Mouse (Mus musculus) forebrain, embryonic 11.5 days (tissue): ENCODE measurements at regions not wholly inside any gene's neighbourhood (a gene's known extent, or its start where the extent isn't known, plus 50 kb on each side); places are given as distances from the start of the nearest gene placed in this dataset.

ENCODE experiments used
- ATAC-seq: fragments of 200-750 bp; cut with Nextera tagmentation; replicated peaks from 2 replicates; pipeline ENCODE4 v1.8.0; 2017; ENCODE audit warnings: moderate TSS enrichment; ENCODE audit not compliant: low FRiP score
- DNase-seq: peaks from one replicate; pipeline ENCODE4 v3.0.0-alpha.2; 2017; ENCODE audit warnings: low spot score
- H3K27ac ChIP-seq: fragments of 300-500 bp; sonication (generic); 2 replicates; pipeline ENCODE4 v1.5.1; 2014; ENCODE audit warnings: low read depth, low read length
- H3K27me3 ChIP-seq: fragments of 300-500 bp; sonication (generic); 2 replicates; pipeline ENCODE4 v1.6.1; 2014; ENCODE audit warnings: mild to moderate bottlenecking, low read length, mixed read lengths; ENCODE audit not compliant: control insufficient read depth, insufficient read depth
- H3K36me3 ChIP-seq: fragments of 300-500 bp; sonication (generic); 2 replicates; pipeline ENCODE4 v1.6.1; 2014; ENCODE audit warnings: mild to moderate bottlenecking, low read length, moderate library complexity, mixed read lengths; ENCODE audit not compliant: control insufficient read depth, insufficient read depth
- H3K4me1 ChIP-seq: fragments of 300-500 bp; sonication (generic); replicated peaks from 2 replicates; pipeline ENCODE4 v1.6.1; 2014; ENCODE audit warnings: low read length, mixed read lengths; ENCODE audit not compliant: control insufficient read depth, insufficient read depth
- H3K4me2 ChIP-seq: fragments of 300-500 bp; sonication (generic); 2 replicates; pipeline ENCODE4 v1.6.1; 2014; ENCODE audit warnings: low read depth, mild to moderate bottlenecking, low read length, moderate library complexity, mixed read lengths; ENCODE audit not compliant: severe bottlenecking
- H3K4me3 ChIP-seq: fragments of 300-500 bp; sonication (generic); 2 replicates; pipeline ENCODE4 v1.5.1; 2014; ENCODE audit warnings: low read depth, low read length
- H3K9ac ChIP-seq: fragments of 300-500 bp; sonication (generic); 2 replicates; pipeline ENCODE4 v1.6.1; 2014; ENCODE audit warnings: low read length
- H3K9me3 ChIP-seq: fragments of 300-500 bp; sonication (generic); 2 replicates; pipeline ENCODE4 v1.6.1; 2016; ENCODE audit warnings: low read length, mixed read lengths; ENCODE audit not compliant: control insufficient read depth
- WGBS: fragments of 180-500 bp; shearing (Covaris S2); extraction: QIAGEN DNeasy Blood & Tissue Kit; methylation state at CpG from one replicate; pipeline ENCODE4 v1.1.7; 2014; 5-methylcytosine and 5-hydroxymethylcytosine counted together

DNA sequence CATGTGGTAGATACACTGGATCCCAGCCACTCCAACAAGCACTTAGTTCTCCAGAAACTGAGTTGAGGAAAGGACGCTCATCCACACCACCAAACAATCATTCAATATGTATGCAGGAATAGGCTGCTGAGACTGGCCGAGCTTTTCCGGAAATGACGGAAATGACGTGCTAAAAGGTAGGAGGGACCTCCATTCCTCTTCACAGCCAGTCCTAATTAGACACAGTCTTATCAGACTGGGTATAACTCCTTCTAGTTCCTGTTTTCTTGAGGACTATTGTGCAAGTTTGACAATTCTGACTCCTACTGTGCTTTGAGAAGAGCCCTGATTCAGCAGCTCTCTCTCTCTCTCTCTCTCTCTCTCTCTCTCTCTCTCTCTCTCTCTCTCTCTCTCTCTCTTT is 477.9 kb upstream of the Gm26657 start:
- no peaks in the 10 kb centered on the region for H3K4me1 ChIP-seq

DNA sequence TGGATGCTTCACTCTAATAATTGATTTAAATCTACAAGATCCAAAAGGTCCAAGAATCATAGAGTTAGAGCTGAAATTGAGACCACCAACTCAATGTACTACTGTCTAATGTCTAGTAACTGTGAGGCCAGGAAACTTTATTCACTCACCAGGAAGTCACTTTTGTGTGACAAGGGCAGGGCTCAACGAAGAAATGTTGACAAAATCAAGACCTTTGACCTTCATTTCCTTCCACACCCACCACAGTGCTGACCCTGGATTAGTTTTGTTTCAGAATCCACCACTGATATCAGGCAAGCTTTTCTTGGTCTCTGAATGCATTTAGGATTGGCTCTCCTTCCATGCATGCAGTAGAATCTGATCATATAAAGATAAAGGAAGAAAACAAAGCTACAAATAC is 487.5 kb upstream of the Gm26657 start:
- no peak overlapping the region for H3K4me3 ChIP-seq
- H3K4me1 ChIP-seq, result no peaks in the 10 kb centered on the region
- H3K36me3 ChIP-seq, result no peaks in the 10 kb centered on the region
- H3K27ac ChIP-seq, result no peak overlapping the region
- H3K9ac ChIP-seq, result no peak overlapping the region
- no peak overlapping the region for H3K4me2 ChIP-seq
- no peaks in the 10 kb centered on the region for H3K9me3 ChIP-seq
- DNase-seq (no peak), ATAC-seq (no peak)
- WGBS, result 37% methylated on average over 1 of the region's 1 CpGs
- no peaks in the 10 kb centered on the region for H3K27me3 ChIP-seq

More for the DNA sequence above, 477.9 kb upstream of the Gm26657 start:
- no peaks in the 10 kb centered on the region for H3K27me3 ChIP-seq
- H3K27ac ChIP-seq, result no peak overlapping the region
- H3K4me3 ChIP-seq, result no peak overlapping the region
- no peaks in the 10 kb centered on the region for H3K36me3 ChIP-seq
- H3K4me2 ChIP-seq, result no peak overlapping the region
- WGBS, result 85% methylated on average over 5 of the region's 5 CpGs
- DNase-seq (no peak), ATAC-seq (no peak)
- no peak overlapping the region for H3K9ac ChIP-seq
- no peaks in the 10 kb centered on the region for H3K9me3 ChIP-seq

DNA sequence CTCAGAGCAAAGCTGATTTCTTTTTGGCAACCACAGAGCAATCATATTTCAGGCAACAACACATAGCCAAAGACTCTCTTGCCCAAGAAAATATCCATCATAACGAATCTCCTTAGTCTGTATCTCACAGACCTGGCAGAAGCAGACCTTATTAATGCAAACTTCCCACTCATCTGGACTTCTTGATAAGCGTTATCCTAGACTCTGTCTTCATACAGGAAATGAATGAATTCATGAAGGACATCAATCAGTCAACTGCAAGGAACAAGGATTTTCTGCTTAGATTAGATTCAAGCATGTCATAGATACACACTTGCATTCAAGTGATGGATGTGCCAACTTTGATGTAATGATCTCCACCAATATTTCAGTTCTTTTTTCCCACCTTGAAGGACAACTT is 488.1 kb upstream of the Gm26657 start:
- WGBS, result 90% methylated on average over 2 of the region's 2 CpGs
- Histone ChIP-seq H3K36me3 (no peaks in the 10 kb centered on the region), H3K9ac (no peak overlapping the region), H3K9me3 (no peaks in the 10 kb centered on the region), H3K4me3 (no peak overlapping the region), H3K27ac (no peak overlapping the region), H3K27me3 (no peaks in the 10 kb centered on the region), H3K4me1 (no peaks in the 10 kb centered on the region), H3K4me2 (no peak overlapping the region)
- ATAC-seq (no peak), DNase-seq (no peak)

- Histone ChIP-seq H3K27me3 (no peaks in the 10 kb centered on the region), H3K27ac (no peak overlapping the region), H3K9me3 (no peaks in the 10 kb centered on the region), H3K36me3 (no peaks in the 10 kb centered on the region), H3K4me2 (no peak overlapping the region), H3K9ac (no peak overlapping the region), H3K4me1 (no peaks in the 10 kb centered on the region), H3K4me3 (no peak overlapping the region)
- no peak for ATAC-seq
- WGBS, result 89% methylated on average over 2 of the region's 2 CpGs
- DNase-seq, result no peak
Measured at GRCm38 (mm10) chr4:56250611-56251010, 489.3 kb upstream of the Gm26657 start.

DNA sequence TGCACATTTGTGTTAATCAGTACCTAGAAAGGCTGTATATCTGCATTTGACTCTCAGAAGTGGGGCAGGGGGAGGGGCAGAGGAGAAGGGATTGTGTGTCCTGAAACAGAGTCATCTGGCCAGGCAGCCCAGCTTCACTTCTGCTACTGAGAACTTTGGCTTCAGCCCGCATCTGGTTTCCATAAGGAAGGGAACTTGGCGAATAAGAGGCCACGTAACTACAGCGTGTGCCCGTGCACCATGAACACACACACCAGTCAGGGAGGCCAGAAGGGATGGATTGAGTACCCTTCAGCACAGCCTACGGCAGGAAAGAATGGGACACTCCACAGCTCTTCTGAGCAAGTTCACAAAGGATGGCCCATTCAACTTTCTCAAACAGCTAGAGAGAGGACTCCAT is 496.0 kb upstream of the Gm26657 start:
- H3K27me3 ChIP-seq, result no peaks in the 10 kb centered on the region
- H3K4me3 ChIP-seq, result no peak overlapping the region
- H3K9ac ChIP-seq, result no peak overlapping the region
- no peak for ATAC-seq
- no peak overlapping the region for H3K4me2 ChIP-seq
- H3K9me3 ChIP-seq, result no peaks in the 10 kb centered on the region
- WGBS, result 76% methylated on average over 6 of the region's 6 CpGs
- no peak for DNase-seq
- no peaks in the 10 kb centered on the region for H3K36me3 ChIP-seq
- no peaks in the 10 kb centered on the region for H3K4me1 ChIP-seq
- H3K27ac ChIP-seq, result no peak overlapping the region

DNA sequence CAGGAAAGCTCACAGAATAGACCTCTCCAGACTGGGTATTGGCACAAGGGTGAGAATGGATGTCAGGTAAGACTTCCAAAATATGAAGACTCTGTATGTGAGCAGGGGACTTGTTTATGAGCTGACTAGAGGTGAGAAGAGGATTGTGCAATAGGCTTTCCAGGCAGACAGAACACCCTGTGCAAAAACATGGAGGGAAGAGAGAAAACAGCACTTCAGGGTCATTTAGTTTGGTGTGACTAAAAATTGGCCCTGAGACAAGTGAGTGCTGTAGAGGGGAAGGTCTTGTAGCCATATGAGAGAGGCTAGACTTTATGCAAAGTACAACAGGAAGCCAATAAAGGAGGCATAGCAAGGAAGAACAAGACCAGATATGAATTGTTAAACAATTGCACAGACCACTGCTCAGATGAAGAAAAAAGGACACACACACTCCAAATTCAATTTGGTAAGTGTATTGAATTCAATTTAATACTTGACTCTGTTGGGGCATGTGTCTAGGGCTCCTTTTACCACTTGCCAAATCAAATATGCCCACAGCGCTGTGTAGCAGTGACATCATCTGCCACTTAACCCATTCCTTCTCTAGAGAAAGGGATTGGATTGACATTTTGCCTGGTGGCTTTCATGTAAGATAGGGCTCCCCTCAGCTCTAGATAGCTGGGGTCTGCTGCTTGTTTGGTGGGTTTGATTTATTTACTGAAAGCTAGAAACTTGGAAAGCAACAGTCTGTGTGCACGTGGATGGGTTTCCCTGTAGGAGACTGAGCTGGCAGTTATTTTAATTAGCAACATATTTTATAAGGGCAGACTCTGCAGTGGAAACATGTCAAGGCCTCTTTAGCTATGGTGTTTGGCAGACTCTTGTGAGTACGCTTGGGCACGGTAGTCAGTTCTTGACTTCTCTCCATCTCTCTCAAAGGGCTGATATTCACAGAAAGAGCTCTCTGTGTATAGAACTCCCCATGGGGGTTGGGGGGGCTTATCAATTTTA is 501.1 kb upstream of the Gm26657 start:
- DNase-seq (no peak), ATAC-seq (no peak)
- Histone ChIP-seq H3K27ac (no peak overlapping the region), H3K4me3 (no peak overlapping the region), H3K9ac (no peak overlapping the region), H3K9me3 (no peaks in the 10 kb centered on the region), H3K36me3 (no peaks in the 10 kb centered on the region), H3K4me1 (no peaks in the 10 kb centered on the region), H3K4me2 (no peak overlapping the region), H3K27me3 (no peaks in the 10 kb centered on the region)
- 90% methylated on average over 4 of the region's 4 CpGs for WGBS

DNA sequence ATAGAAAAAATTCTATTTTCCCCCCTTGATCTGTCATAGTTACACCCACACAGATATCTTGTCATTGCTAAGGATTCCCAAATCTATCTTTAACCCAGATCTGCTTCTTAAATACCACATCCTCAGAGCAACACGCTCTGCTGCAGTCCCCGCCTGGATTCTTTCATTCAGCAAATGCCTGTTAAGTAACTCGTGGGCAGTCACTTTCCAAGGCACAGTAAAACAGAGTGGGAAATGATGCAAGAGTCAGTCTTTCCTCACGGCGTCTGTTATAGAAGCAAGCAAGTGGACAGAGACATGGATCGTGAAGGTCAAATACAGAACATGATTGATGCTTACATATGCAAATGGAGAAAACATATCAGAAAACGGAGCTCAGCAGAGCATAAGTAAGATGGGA is 508.5 kb upstream of the Gm26657 start:
- Histone ChIP-seq H3K27ac (no peak overlapping the region), H3K36me3 (no peaks in the 10 kb centered on the region), H3K4me2 (no peak overlapping the region), H3K9me3 (no peaks in the 10 kb centered on the region), H3K27me3 (no peaks in the 10 kb centered on the region), H3K9ac (no peak overlapping the region), H3K4me3 (no peak overlapping the region), H3K4me1 (no peaks in the 10 kb centered on the region)
- ATAC-seq (no peak), DNase-seq (no peak)
- WGBS, result 87% methylated on average over 7 of the region's 7 CpGs

- Histone ChIP-seq H3K4me3 (no peak overlapping the region), H3K9ac (no peak overlapping the region), H3K4me1 (no peaks in the 10 kb centered on the region), H3K4me2 (no peak overlapping the region), H3K27ac (no peak overlapping the region), H3K9me3 (no peaks in the 10 kb centered on the region), H3K36me3 (no peaks in the 10 kb centered on the region), H3K27me3 (no peaks in the 10 kb centered on the region)
- ATAC-seq (no peak), DNase-seq (no peak)
- 82% methylated on average over 1 of the region's 1 CpGs for WGBS
Measured at GRCm38 (mm10) chr4:56230451-56230850, 509.4 kb upstream of the Gm26657 start.

GRCm38 (mm10) chr4:56226493-56226892 is 513.4 kb upstream of the Gm26657 start:
- ATAC-seq (no peak), DNase-seq (no peak)
- no peak overlapping the region for H3K4me2 ChIP-seq
- H3K9me3 ChIP-seq, result no peaks in the 10 kb centered on the region
- H3K36me3 ChIP-seq, result no peaks in the 10 kb centered on the region
- H3K9ac ChIP-seq, result no peak overlapping the region
- H3K27me3 ChIP-seq, result no peaks in the 10 kb centered on the region
- no peaks in the 10 kb centered on the region; the same call in 1 of the 2 replicates for H3K4me1 ChIP-seq
- no peak overlapping the region for H3K4me3 ChIP-seq
- WGBS, result 93% methylated on average over 1 of the region's 1 CpGs
- H3K27ac ChIP-seq, result no peak overlapping the region
